Mouse (Mus musculus): ENCODE results near the gene Phf20. TPM values are rescaled to one million over a fixed set of nuclear protein-coding genes. Genes with fewer than 3 reads are reported as not detected.
"Not testable (repeated sequence)": the region's sequence is repeated elsewhere in the genome, so short reads cannot be mapped to it uniquely, and the experiment has no call there.

The Phf20 gene
- total RNA-seq (2015), result 42.8 and 46.8 TPM in 2 replicates
- 53.8 and 61.2 TPM in 2 replicates for total RNA-seq (2017)

- ATAC-seq (replicated peaks; ENCODE audit: poor library complexity), result peak; percentile 92
Observed at GRCm38 (mm10) chr2:156196302-156197128, at the start of gene Phf20. Phf20 (plus strand) TSS chr2:156196466.

DNA sequence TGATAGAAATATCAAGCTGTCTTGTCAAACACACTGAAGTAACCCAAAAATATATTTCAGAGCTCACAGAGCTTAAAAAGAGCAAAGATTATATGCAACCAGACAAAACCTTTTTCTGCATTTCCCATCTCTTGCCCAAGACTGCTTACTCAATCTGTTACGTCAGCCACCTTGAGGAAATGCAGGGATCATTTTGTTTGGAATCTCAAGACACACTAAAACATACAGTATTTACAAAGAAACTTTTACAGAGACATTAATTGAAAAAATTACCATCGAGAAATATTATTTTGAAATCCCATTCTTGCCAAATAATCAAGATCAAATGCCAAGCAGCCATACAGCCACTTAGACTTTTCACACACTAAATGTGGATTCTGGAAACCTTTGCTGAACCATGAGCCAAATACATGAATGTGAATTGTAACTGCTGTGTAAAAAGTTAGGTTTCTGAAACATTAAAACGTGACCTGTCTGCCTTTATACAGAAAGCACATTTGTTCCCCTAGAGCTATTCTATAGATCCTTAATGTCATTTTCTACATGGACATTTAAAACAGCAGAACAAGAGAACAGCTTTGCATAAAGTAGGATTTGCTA is 48.9 kb upstream of the Phf20 start:
- no peak for ATAC-seq (replicated peaks; ENCODE audit: poor library complexity)

DNA sequence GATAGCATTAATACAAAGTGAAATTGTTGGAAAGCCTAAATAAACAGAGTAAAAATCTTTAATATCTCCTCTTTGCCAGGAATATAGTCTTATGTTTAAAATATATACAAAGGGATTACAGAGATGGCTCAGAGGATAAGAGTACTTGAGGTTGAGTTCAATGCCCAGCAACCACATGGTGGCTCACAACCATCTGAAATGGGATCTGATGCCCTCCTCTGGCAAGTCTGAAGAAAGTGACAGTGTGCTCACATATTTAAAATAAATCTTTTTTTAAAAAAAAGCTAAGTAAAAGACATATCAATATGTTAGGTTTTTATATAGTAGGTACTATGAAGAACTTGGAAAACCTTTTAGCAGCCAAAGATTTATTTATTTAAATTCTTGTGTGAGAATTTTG is 44.7 kb upstream of the Phf20 start:
- ATAC-seq (replicated peaks; ENCODE audit: poor library complexity), result no peak

GRCm38 (mm10) chr2:156165478-156165877 is 30.8 kb upstream of the Phf20 start:
- ATAC-seq (replicated peaks; ENCODE audit: poor library complexity), result no peak

DNA sequence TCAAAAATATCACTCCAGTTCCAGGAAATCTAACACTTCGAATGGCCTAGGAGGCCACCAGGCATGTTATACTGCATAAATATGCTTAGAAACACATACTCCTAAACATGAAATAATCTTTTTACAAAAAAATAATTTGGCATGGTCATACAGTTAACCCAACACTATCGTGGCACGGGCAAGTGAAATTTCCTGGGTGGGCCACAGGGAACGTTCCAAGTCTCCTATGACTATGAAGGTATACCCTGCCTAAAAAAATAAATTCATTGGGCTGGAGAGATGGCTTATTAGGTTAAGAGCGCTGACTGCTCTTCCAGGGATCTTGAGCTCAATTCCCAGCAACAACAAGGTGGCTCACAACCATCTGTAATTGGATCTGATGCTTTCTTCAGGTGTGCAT is 29.7 kb upstream of the Phf20 start:
- ATAC-seq (replicated peaks; ENCODE audit: poor library complexity), result no peak

DNA sequence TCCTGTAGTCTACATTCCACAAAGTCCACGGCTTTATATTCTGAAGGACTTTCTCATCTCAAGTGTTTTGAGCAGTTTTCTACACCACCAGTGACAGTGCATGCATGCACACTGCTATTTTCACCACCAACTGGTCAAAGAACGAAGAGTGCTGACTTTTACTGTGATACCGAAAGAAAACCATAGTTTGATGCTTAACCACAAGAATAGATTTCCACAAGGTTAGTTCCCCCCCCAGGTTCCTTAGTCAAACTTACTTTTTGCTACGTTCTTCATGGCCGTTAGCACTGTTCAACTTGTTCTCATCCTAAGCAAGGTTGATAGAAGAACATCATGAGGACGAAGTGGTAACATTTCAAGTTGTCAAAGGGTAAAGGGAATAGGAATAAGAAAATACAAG is 19.2 kb upstream of the Phf20 start:
- ATAC-seq (replicated peaks; ENCODE audit: poor library complexity), result no peak

DNA sequence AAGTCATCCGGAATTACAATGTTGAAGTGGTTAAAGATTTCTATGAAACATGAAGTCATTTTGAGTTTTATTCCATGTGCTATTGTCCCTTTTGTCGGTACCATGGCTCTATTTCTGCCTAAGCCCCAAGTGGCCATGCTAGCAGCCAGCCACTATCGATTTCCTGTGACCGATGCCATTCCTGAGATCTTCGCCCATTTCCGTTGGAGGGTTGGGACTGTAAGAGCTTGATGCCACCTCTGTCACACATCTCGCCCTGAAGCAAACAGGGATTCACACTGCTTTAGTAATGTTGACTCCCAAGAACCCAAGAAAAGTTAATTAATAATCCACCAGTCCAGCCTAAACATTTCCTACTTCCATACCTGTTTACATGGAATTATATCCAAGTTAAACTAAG is 18.6 kb upstream of the Phf20 start:
- ATAC-seq (replicated peaks; ENCODE audit: poor library complexity), result no peak

- peak; percentile 55 for ATAC-seq (replicated peaks; ENCODE audit: poor library complexity)
Observed at GRCm38 (mm10) chr2:156179046-156179795, 17.0 kb upstream of the Phf20 start.

DNA sequence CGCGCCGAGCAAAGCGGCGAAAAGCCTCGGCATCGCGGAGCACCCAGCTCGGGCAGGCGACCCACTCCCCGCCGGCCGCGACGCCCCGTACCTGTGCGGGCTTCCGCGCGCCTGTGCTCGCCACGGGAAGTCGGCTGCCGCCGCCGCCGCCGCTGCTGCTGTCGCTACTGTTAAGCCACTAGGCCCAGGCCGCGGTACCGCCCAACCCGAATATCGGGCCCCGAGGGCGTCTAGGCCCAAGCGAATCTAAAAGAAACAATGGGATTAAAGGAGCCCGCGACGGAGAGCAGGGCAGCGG is 16.5 kb upstream of the Phf20 start:
- ATAC-seq (replicated peaks; ENCODE audit: poor library complexity), result no peak

GRCm38 (mm10) chr2:156180094-156180821 is 16.0 kb upstream of the Phf20 start, which contains the start of gene Rbm39:
Rbm39 (minus strand) TSS chr2:156180238.
- ATAC-seq (replicated peaks; ENCODE audit: poor library complexity), result peak; percentile 88

GRCm38 (mm10) chr2:156180824-156181590 is 15.3 kb upstream of the Phf20 start:
- no peak for ATAC-seq (replicated peaks; ENCODE audit: poor library complexity)

GRCm38 (mm10) chr2:156181592-156181991 is 14.7 kb upstream of the Phf20 start:
- no peak for ATAC-seq (replicated peaks; ENCODE audit: poor library complexity)

DNA sequence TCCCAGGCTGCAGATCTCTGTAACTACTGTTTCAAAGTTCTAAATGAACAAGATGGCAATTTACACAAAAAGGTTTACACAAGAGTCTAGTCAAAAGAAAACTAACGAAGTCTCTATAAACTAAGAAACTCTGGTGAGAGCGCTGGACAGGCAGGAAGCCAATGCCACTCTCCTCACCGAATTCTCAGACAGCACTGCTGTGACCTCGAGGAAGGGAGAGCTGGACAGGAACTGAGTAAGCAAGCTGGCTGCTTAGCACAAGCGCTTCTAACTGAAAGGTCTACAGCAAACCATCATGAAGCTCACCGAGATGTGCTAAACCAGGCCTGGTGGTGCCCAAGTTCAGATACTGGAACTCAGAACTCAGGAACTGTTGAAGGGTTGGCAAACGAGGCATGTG is 7.0 kb upstream of the Phf20 start:
- not testable (repeated sequence) for ATAC-seq (replicated peaks; ENCODE audit: poor library complexity)

DNA sequence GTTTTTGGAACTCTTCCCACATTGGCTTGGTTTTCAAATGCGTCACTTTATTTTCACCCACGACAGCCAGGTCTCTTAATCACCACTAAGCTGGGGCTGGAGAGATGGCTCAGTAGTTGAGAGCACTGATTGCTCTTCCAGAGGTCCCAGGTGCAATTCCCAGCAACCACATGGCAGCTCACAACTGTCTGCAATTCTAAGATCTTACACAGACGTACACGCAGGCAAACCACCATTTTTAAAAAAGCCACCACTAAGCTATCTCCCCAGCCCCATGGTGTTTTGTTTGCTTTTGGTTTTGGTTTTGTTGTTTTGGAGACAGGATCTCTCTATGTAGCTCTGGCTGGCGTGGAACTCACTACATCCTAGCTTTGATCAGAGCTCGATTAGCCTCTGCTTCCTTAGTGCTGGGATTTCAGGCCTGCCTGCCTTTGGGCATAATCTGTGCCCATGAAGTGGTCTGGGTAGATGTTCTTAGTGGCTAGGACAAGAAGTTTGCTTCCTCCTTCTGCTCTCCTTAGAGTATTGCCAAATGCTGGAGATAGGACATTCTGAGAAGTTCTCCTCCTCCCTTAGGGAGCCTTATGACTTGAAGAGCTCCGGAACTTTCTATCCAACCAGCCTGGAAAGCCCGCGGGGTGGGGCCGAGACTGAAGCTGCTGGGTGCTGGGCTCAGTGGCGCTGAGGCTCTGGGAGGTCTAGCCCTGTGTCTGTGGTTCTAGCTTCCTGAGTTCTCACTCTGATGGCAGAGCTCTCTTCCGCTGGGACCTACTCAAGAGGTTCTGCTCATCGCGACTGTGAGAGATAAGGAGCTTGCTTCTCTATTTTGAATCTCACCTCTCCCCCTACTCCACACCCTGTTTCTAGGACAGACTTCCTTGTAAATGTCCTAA is 6.0 kb upstream of the Phf20 start:
- peak; percentile 92 for ATAC-seq (replicated peaks; ENCODE audit: poor library complexity)

DNA sequence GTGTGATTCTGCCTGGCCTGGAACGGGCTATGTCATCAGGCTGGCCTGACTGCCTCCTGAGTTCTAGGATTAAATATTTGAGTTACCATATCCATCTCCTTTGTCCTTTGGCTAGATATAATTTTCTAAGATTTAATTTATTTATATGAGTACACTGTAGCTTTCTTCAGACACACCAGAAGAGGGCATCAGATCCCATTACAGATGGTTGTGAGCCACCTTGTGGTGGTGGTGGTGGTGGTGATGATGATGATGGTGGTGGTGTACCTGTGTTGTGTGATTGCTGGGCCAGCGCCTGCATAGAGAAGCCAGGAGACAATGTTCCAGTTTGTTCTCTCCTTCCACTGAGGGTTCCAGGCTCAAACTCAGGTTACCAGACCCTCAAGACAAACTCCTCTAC is 4.7 kb upstream of the Phf20 start:
- no peak for ATAC-seq (replicated peaks; ENCODE audit: poor library complexity)

GRCm38 (mm10) chr2:156192068-156192467 is 4.2 kb upstream of the Phf20 start:
- ATAC-seq (replicated peaks; ENCODE audit: poor library complexity), result no peak

GRCm38 (mm10) chr2:156193066-156193862 is 3.0 kb upstream of the Phf20 start:
- ATAC-seq (replicated peaks; ENCODE audit: poor library complexity), result no peak

GRCm38 (mm10) chr2:156194571-156194970 is 1.7 kb upstream of the Phf20 start:
- ATAC-seq (replicated peaks; ENCODE audit: poor library complexity), result no peak
